Mouse (Mus musculus): ENCODE data around the gene Clip1. TPM values are rescaled to one million over a fixed set of nuclear protein-coding genes. Genes with fewer than 3 reads are reported as not detected.

Gene Clip1
- polyA plus RNA-seq, 1 experiment from 2014 or later = 12.2 TPM

DNA sequence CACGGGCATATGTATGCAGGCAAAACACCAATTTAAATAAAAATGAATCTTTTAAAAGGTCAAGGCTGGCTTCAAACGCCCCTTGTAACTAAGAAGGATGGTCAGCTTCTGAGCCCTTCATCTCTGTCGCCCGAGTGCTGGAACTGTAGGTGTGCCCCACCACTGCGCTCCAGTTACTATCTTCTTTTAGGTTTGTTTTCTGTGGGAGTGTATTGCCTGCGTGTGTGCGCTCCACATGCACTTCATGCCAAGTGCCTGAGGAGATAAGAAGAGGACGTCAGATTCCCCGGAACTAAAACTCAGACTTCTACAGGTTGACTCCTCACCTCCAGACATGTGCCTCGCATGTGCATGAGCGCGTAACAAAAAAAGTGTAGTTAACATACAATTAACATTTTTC lies 16.5 kb downstream of the Clip1 start:
- Histone ChIP-seq H3K4me1 (ENCODE audit: insufficient read depth) (peaks cover 32% of the 10 kb centered on the region), H3K27ac (ENCODE audit: low read depth) (no peak overlapping the region), H3K9ac (replicated peaks) (no peak overlapping the region), H3K9me3 (ENCODE audit: low read length) (no peaks in the 10 kb centered on the region), H3K4me2 (ENCODE audit: low read depth, low read length) (no peak overlapping the region), H3K4me3 (ENCODE audit: low read depth, low read length) (no peak overlapping the region), H3K27me3 (ENCODE audit: insufficient read depth, low read length) (no peaks in the 10 kb centered on the region), H3K36me3 (replicated peaks; ENCODE audit: insufficient read depth, low read length) (no peaks in the 10 kb centered on the region)
- 64% methylated on average over 12 of the region's 12 CpGs for WGBS (ENCODE audit: insufficient replicate concordance)
- ATAC-seq (peak; percentile 28; the same call in 1 of the 2 replicates), DNase-seq (no peak)
- no peak for TF ChIP-seq EP300 (IDR thresholded peaks at IDR 0.05; ENCODE audit: low read depth)
- no peak for TF ChIP-seq CTCF (IDR thresholded peaks at IDR 0.05; ENCODE audit: low read depth)

DNA sequence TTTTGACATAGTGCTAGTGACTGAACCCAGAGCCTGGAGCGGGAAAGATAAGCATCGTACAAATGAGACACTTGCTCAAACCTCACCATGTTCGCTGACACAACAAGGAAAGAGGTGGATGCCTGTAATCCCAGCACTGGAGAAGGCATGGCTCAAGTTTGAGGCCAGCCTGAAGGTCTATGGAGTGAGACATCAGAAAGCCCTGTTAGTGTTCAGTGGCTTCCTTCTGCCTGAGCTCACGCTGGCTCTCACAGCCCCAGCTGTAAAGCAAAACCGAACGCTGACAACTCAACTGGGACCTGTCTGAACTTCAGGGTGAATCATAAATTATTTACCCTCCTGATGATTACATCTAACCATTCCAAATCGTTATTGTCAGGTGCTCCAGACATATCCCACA lies 18.5 kb downstream of the Clip1 start:
- no peak for DNase-seq

DNA sequence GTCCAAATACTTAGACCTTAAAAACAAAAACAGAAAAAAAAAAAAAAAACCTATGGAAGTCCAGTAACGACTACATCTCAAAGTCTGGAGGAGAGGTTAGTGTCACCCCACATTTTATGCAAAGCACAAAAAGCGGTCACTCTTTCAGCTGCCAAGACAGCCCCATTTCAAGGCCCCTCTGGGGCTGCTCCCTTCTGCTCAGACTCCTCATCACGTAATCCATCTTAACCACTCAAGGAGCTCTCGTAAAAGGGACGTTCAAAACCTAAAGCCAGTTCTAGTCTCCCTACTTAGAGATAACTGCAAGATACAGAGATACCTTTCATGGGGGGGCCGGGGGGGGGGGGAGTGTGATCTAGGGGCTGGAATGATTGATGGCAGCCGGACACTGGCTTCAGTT lies 20.1 kb downstream of the Clip1 start:
- H3K4me1 ChIP-seq (ENCODE audit: insufficient read depth) = peaks cover 29% of the 10 kb centered on the region
- H3K27me3 ChIP-seq (ENCODE audit: insufficient read depth, low read length) = no peaks in the 10 kb centered on the region
- ATAC-seq (no peak), DNase-seq (no peak)
- no peaks in the 10 kb centered on the region for H3K36me3 ChIP-seq (replicated peaks; ENCODE audit: insufficient read depth, low read length)
- no peaks in the 10 kb centered on the region for H3K9me3 ChIP-seq (ENCODE audit: low read length)
- no peak overlapping the region for H3K27ac ChIP-seq (ENCODE audit: low read depth)
- TF ChIP-seq CTCF (IDR thresholded peaks at IDR 0.05; ENCODE audit: low read depth) (no peak), EP300 (IDR thresholded peaks at IDR 0.05; ENCODE audit: low read depth) (no peak)
- H3K9ac ChIP-seq (replicated peaks) = no peak overlapping the region
- no peak overlapping the region for H3K4me2 ChIP-seq (ENCODE audit: low read depth, low read length)
- no peak overlapping the region for H3K4me3 ChIP-seq (ENCODE audit: low read depth, low read length)
- WGBS (ENCODE audit: insufficient replicate concordance) = 68% methylated on average over 7 of the region's 7 CpGs

More for the DNA sequence above, 18.5 kb downstream of the Clip1 start:
- Histone ChIP-seq H3K4me2 (ENCODE audit: low read depth, low read length) (no peak overlapping the region), H3K4me1 (ENCODE audit: insufficient read depth) (peaks cover 36% of the 10 kb centered on the region), H3K9ac (replicated peaks) (no peak overlapping the region), H3K36me3 (replicated peaks; ENCODE audit: insufficient read depth, low read length) (no peaks in the 10 kb centered on the region), H3K27ac (ENCODE audit: low read depth) (peak overlapping the region; percentile 11; the same call in 1 of the 2 replicates), H3K27me3 (ENCODE audit: insufficient read depth, low read length) (no peaks in the 10 kb centered on the region), H3K9me3 (ENCODE audit: low read length) (no peaks in the 10 kb centered on the region), H3K4me3 (ENCODE audit: low read depth, low read length) (no peak overlapping the region)
- TF ChIP-seq CTCF (IDR thresholded peaks at IDR 0.05; ENCODE audit: low read depth) (no peak), EP300 (IDR thresholded peaks at IDR 0.05; ENCODE audit: low read depth) (no peak)
- ATAC-seq = no peak
- 66% methylated on average over 7 of the region's 7 CpGs for WGBS (ENCODE audit: insufficient replicate concordance)

DNA sequence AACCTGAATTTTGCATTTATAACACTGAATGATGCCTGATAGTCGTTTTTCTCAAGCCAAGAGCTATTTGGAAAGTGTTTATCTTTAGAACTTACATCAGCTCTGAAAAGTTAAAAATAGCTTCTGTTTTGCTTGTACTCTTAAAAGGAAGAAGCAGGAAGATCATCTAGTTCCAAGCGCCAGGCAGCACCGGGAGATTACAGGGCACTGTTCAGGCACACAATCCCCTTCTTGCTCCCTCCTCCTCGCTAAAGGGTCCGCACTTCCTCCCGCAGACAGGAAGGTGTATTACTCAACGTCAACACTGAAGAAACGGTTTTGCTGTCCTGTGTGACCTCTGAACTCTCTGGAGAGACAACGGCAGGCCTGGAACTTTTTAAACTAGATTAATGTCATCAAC lies 22.4 kb downstream of the Clip1 start:
- H3K27ac ChIP-seq (ENCODE audit: low read depth) = peak overlapping the region; percentile 64
- H3K36me3 ChIP-seq (replicated peaks; ENCODE audit: insufficient read depth, low read length) = no peaks in the 10 kb centered on the region
- DNase-seq (no peak), ATAC-seq (peak; percentile 55)
- peak overlapping the region; percentile 4; the same call in 1 of the 2 replicates for H3K4me2 ChIP-seq (ENCODE audit: low read depth, low read length)
- H3K27me3 ChIP-seq (ENCODE audit: insufficient read depth, low read length) = no peaks in the 10 kb centered on the region
- no peak overlapping the region for H3K4me3 ChIP-seq (ENCODE audit: low read depth, low read length)
- 4% methylated on average over 9 of the region's 9 CpGs for WGBS (ENCODE audit: insufficient replicate concordance)
- H3K9ac ChIP-seq (replicated peaks) = no peak overlapping the region
- H3K9me3 ChIP-seq (ENCODE audit: low read length) = no peaks in the 10 kb centered on the region
- TF ChIP-seq EP300 (IDR thresholded peaks at IDR 0.05; ENCODE audit: low read depth) (no peak; the same call in 1 of the 2 replicates), CTCF (IDR thresholded peaks at IDR 0.05; ENCODE audit: low read depth) (no peak)
- H3K4me1 ChIP-seq (ENCODE audit: insufficient read depth) = peaks cover 26% of the 10 kb centered on the region

DNA sequence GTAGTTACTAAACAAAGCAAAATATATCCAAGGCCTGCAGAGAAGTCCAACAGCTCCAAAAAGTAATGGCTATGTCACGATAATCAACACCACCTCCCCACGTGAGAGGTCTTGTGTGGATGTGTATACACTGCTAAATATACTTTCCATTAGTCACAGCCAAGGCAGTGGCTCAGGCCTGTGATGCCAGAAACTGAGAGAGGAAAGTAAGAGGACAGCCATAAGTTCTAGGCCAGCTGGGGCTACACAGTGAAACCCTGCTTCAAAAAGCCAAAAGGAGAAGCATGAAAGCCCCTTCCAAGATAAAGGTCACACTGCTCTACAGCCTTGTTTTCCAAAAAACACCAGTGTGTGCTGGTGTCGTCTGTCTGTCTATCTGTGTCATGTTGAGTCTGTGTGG lies 22.8 kb downstream of the Clip1 start:
- Histone ChIP-seq H3K27ac (ENCODE audit: low read depth) (peak overlapping the region; percentile 64), H3K4me1 (ENCODE audit: insufficient read depth) (peaks cover 26% of the 10 kb centered on the region), H3K27me3 (ENCODE audit: insufficient read depth, low read length) (no peaks in the 10 kb centered on the region), H3K9me3 (ENCODE audit: low read length) (no peaks in the 10 kb centered on the region), H3K36me3 (replicated peaks; ENCODE audit: insufficient read depth, low read length) (no peaks in the 10 kb centered on the region), H3K9ac (replicated peaks) (no peak overlapping the region), H3K4me2 (ENCODE audit: low read depth, low read length) (peak overlapping the region; percentile 4; the same call in 1 of the 2 replicates), H3K4me3 (ENCODE audit: low read depth, low read length) (no peak overlapping the region)
- TF ChIP-seq EP300 (IDR thresholded peaks at IDR 0.05; ENCODE audit: low read depth) = no peak
- TF ChIP-seq CTCF (IDR thresholded peaks at IDR 0.05; ENCODE audit: low read depth) = no peak
- ATAC-seq (0 out of 2 replicates have a peak, but pooled peaks have one; percentile 8), DNase-seq (no peak)
- WGBS (ENCODE audit: insufficient replicate concordance) = 48% methylated on average over 3 of the region's 3 CpGs

DNA sequence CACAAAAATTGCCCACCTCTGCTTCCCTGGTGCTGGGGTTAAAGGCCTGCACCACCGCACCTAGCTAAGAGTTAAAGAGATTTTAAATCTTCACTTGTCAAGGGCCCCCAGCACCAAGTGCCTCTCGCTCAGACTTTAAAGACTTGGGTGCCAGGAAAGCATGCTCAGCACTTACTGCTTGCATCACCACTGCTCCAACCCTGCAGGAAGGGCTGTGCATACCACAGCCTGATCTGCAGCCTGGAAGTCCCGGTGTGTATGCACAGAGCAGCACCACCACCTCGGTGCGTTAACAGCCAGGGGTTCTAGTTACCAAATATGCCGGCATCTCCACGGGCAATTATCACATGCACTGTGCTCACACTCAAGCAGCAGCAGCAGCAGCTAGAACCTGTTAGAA lies 26.8 kb downstream of the Clip1 start:
- Histone ChIP-seq H3K27me3 (ENCODE audit: insufficient read depth, low read length) (no peaks in the 10 kb centered on the region), H3K4me2 (ENCODE audit: low read depth, low read length) (no peak overlapping the region), H3K4me3 (ENCODE audit: low read depth, low read length) (no peak overlapping the region), H3K4me1 (ENCODE audit: insufficient read depth) (peaks cover 22% of the 10 kb centered on the region), H3K9me3 (ENCODE audit: low read length) (no peaks in the 10 kb centered on the region), H3K9ac (replicated peaks) (no peak overlapping the region), H3K27ac (ENCODE audit: low read depth) (no peak overlapping the region), H3K36me3 (replicated peaks; ENCODE audit: insufficient read depth, low read length) (peaks cover 12% of the 10 kb centered on the region; the same call in 1 of the 2 replicates)
- WGBS (ENCODE audit: insufficient replicate concordance) = 28% methylated on average over 7 of the region's 7 CpGs
- ATAC-seq (0 out of 2 replicates have a peak, but pooled peaks have one; percentile 31), DNase-seq (no peak)
- TF ChIP-seq EP300 (IDR thresholded peaks at IDR 0.05; ENCODE audit: low read depth) = no peak
